Mouse (Mus musculus) liver, adult 2 months (tissue): ENCODE measurements around the gene Pik3r6. TPM values are rescaled to one million over a fixed set of nuclear protein-coding genes. Genes with fewer than 3 reads are reported as not detected.

Source experiments
- DNase-seq: peaks from one replicate; pipeline ENCODE4 v3.0.0-alpha.2; 2011; ENCODE audit warnings: low read depth, low spot score; ENCODE audit errors: extremely low read depth
- H3K27ac ChIP-seq: fragments of 200-500 bp; replicated peaks from 2 replicates; pipeline ENCODE4 v1.5.1; 2012; ENCODE audit warnings: low read depth, mild to moderate bottlenecking, control low read depth, inconsistent platforms, low read length; ENCODE audit not compliant: insufficient read depth
- H3K27me3 ChIP-seq: fragments of 200-500 bp; 2 replicates; pipeline ENCODE4 v1.6.1; 2012; ENCODE audit warnings: mild to moderate bottlenecking, moderate library complexity, low read length, inconsistent platforms; ENCODE audit not compliant: control insufficient read depth, insufficient read depth
- H3K36me3 ChIP-seq: fragments of 200-500 bp; 2 replicates; pipeline ENCODE4 v1.6.1; 2012; ENCODE audit warnings: low read length, inconsistent platforms; ENCODE audit not compliant: control insufficient read depth, insufficient read depth
- H3K4me1 ChIP-seq: fragments of 200-500 bp; 2 replicates; pipeline ENCODE4 v1.6.1; 2011; ENCODE audit warnings: low read length; ENCODE audit not compliant: control insufficient read depth, insufficient read depth
- H3K4me3 ChIP-seq: fragments of 200-500 bp; 2 replicates; pipeline ENCODE4 v1.5.1; 2011; ENCODE audit warnings: low read depth, mild to moderate bottlenecking, control low read depth, low read length, moderate library complexity; ENCODE audit not compliant: insufficient read depth
- H3K79me2 ChIP-seq: fragments of 200-500 bp; 2 replicates; pipeline ENCODE4 v1.6.1; 2012; ENCODE audit warnings: inconsistent platforms, mild to moderate bottlenecking, low read length, moderate library complexity; ENCODE audit not compliant: control insufficient read depth, insufficient read depth
- H3K9ac ChIP-seq: fragments of 200-500 bp; 2 replicates; pipeline ENCODE4 v1.6.1; 2012; ENCODE audit warnings: low read depth, mild to moderate bottlenecking, control low read depth, inconsistent platforms, low read length
- CTCF ChIP-seq: fragments of 200-500 bp; IDR thresholded peaks from 2 replicates; pipeline ENCODE4 v1.5.1; 2011; ENCODE audit warnings: low read depth, low read length, control low read depth
- POLR2A ChIP-seq: fragments of 200-500 bp; IDR thresholded peaks from 2 replicates; pipeline ENCODE4 v1.6.1; 2011; ENCODE audit warnings: low read length, control low read depth; ENCODE audit not compliant: insufficient read depth; ENCODE audit errors: extremely low read depth
- WGBS: fragments of 180-500 bp; shearing (Covaris S2); methylation state at CpG from one replicate; pipeline ENCODE4 v1.1.7; 2018; 5-methylcytosine and 5-hydroxymethylcytosine counted together
- polyA plus RNA-seq: library from polyadenylated mRNA; depleted of rRNA; stranded (reverse); fragments of >200 nt; gene quantifications from 2 replicates; pipeline ENCODE4 v1.2.3, GENCODE M21; 2012
- total RNA-seq: library from RNA; depleted of rRNA; stranded (reverse); fragments of >200 nt; gene quantifications from 2 replicates; pipeline ENCODE4 v1.2.3, GENCODE M21; 2014

Pik3r6 gene
- total and polyA plus RNA-seq, 2 experiments: 0.73 to 0.74 TPM

- no peaks in the 10 kb centered on the region for H3K4me1 ChIP-seq
- H3K27ac ChIP-seq: no peak overlapping the region
- H3K27me3 ChIP-seq: no peaks in the 10 kb centered on the region
- TF ChIP-seq CTCF (no peak), POLR2A (no peak)
- peak; percentile 17 for DNase-seq
- H3K79me2 ChIP-seq: no peaks in the 10 kb centered on the region
- WGBS: 52% methylated on average over 11 of the region's 11 CpGs
- H3K9ac ChIP-seq: no peak overlapping the region
- no peak overlapping the region for H3K4me3 ChIP-seq
- no peaks in the 10 kb centered on the region for H3K36me3 ChIP-seq
Observed at GRCm38 (mm10) chr11:68531941-68532535, 29.2 kb downstream of the Pik3r6 start.

GRCm38 (mm10) chr11:68532773-68533172 is 30.0 kb downstream of the Pik3r6 start:
- no peak overlapping the region for H3K4me3 ChIP-seq
- no peaks in the 10 kb centered on the region for H3K36me3 ChIP-seq
- no peak overlapping the region for H3K9ac ChIP-seq
- H3K4me1 ChIP-seq: no peaks in the 10 kb centered on the region
- no peaks in the 10 kb centered on the region for H3K79me2 ChIP-seq
- no peak for TF ChIP-seq CTCF
- no peak for TF ChIP-seq POLR2A
- peak; percentile 31 for DNase-seq
- no peaks in the 10 kb centered on the region for H3K27me3 ChIP-seq
- WGBS: 57% methylated on average over 5 of the region's 5 CpGs
- no peak overlapping the region for H3K27ac ChIP-seq

- no peak overlapping the region for H3K9ac ChIP-seq
- H3K27ac ChIP-seq: no peak overlapping the region
- no peaks in the 10 kb centered on the region for H3K79me2 ChIP-seq
- WGBS: 91% methylated on average over 6 of the region's 6 CpGs
- TF ChIP-seq POLR2A: no peak
- no peak for TF ChIP-seq CTCF
- H3K27me3 ChIP-seq: no peaks in the 10 kb centered on the region
- H3K4me1 ChIP-seq: no peaks in the 10 kb centered on the region
- H3K4me3 ChIP-seq: no peak overlapping the region
- no peaks in the 10 kb centered on the region for H3K36me3 ChIP-seq
- DNase-seq: no peak
Observed at GRCm38 (mm10) chr11:68533971-68534475, 31.2 kb downstream of the Pik3r6 start.

- Histone ChIP-seq H3K79me2 (no peaks in the 10 kb centered on the region), H3K36me3 (no peaks in the 10 kb centered on the region), H3K27ac (no peak overlapping the region), H3K4me3 (no peak overlapping the region), H3K9ac (no peak overlapping the region), H3K27me3 (no peaks in the 10 kb centered on the region), H3K4me1 (no peaks in the 10 kb centered on the region)
- WGBS: 62% methylated on average over 4 of the region's 4 CpGs
- TF ChIP-seq CTCF (no peak), POLR2A (no peak)
- DNase-seq: no peak
Observed at GRCm38 (mm10) chr11:68536026-68536425, 33.2 kb downstream of the Pik3r6 start.

- H3K9ac ChIP-seq: no peak overlapping the region
- TF ChIP-seq POLR2A: no peak
- no peak for TF ChIP-seq CTCF
- no peaks in the 10 kb centered on the region for H3K27me3 ChIP-seq
- H3K27ac ChIP-seq: no peak overlapping the region
- H3K79me2 ChIP-seq: no peaks in the 10 kb centered on the region
- no peaks in the 10 kb centered on the region for H3K4me1 ChIP-seq
- H3K4me3 ChIP-seq: no peak overlapping the region
- no peak for DNase-seq
- 73% methylated on average over 4 of the region's 4 CpGs for WGBS
- H3K36me3 ChIP-seq: no peaks in the 10 kb centered on the region
Observed at GRCm38 (mm10) chr11:68536465-68536864, 33.6 kb downstream of the Pik3r6 start.

- 90% methylated on average over 5 of the region's 5 CpGs for WGBS
- no peaks in the 10 kb centered on the region for H3K27me3 ChIP-seq
Observed at GRCm38 (mm10) chr11:68539621-68540020, 36.8 kb downstream of the Pik3r6 start.

More at GRCm38 (mm10) chr11:68539621-68540020, 36.8 kb downstream of the Pik3r6 start:
- no peaks in the 10 kb centered on the region for H3K4me1 ChIP-seq
- H3K36me3 ChIP-seq: no peaks in the 10 kb centered on the region
- no peak for DNase-seq
- H3K79me2 ChIP-seq: no peaks in the 10 kb centered on the region
- no peak overlapping the region for H3K4me3 ChIP-seq
- no peak overlapping the region for H3K9ac ChIP-seq
- H3K27ac ChIP-seq: no peak overlapping the region
- no peak for TF ChIP-seq POLR2A
- TF ChIP-seq CTCF: no peak
